Mouse (Mus musculus) liver, embryonic 16.5 days (tissue): ENCODE data around the gene Ptma. TPM values are rescaled to one million over a fixed set of nuclear protein-coding genes. Genes with fewer than 3 reads are reported as not detected.

ENCODE experiments used
- ATAC-seq: fragments of 200-750 bp; cut with Nextera tagmentation; 2 replicates; pipeline ENCODE4 v1.8.0; 2017; ENCODE audit warnings: low read depth, mild to moderate bottlenecking, moderate number of reproducible peaks, moderate library complexity
- H3K27ac ChIP-seq: fragments of 300-500 bp; sonication (generic); 2 replicates; pipeline ENCODE4 v1.5.1; 2014; ENCODE audit warnings: mild to moderate bottlenecking, low read length
- H3K27me3 ChIP-seq: fragments of 300-500 bp; sonication (generic); 2 replicates; pipeline ENCODE4 v1.6.1; 2014; ENCODE audit warnings: low read depth, low read length, mixed read lengths; ENCODE audit not compliant: control insufficient read depth, insufficient read depth
- H3K36me3 ChIP-seq: fragments of 300-500 bp; sonication (generic); 2 replicates; pipeline ENCODE4 v1.6.1; 2014; ENCODE audit warnings: mild to moderate bottlenecking; ENCODE audit not compliant: control insufficient read depth, insufficient read depth
- H3K4me1 ChIP-seq: fragments of 300-500 bp; sonication (generic); 2 replicates; pipeline ENCODE4 v1.6.1; 2014; ENCODE audit warnings: low read depth, low read length, mixed read lengths; ENCODE audit not compliant: control insufficient read depth
- H3K4me2 ChIP-seq: fragments of 300-500 bp; sonication (generic); 2 replicates; pipeline ENCODE4 v1.6.1; 2014; ENCODE audit warnings: low read depth, low read length, mixed read lengths
- H3K4me3 ChIP-seq: fragments of 300-500 bp; sonication (generic); 2 replicates; pipeline ENCODE4 v1.5.1; 2014; ENCODE audit warnings: low read depth, mild to moderate bottlenecking, low read length
- H3K9ac ChIP-seq: fragments of 300-500 bp; sonication (generic); 2 replicates; pipeline ENCODE4 v1.6.1; 2014; ENCODE audit warnings: low read depth, low read length
- H3K9me3 ChIP-seq: fragments of 300-500 bp; sonication (generic); replicated peaks from 2 replicates; pipeline ENCODE4 v1.6.1; 2016; ENCODE audit warnings: low read length; ENCODE audit not compliant: control insufficient read depth
- WGBS: fragments of 180-500 bp; shearing (Covaris S2); extraction: QIAGEN DNeasy Blood & Tissue Kit; methylation state at CpG from one replicate; pipeline ENCODE4 v1.1.7; 2014; ENCODE audit not compliant: insufficient replicate concordance; 5-methylcytosine and 5-hydroxymethylcytosine counted together
- polyA plus RNA-seq: library from polyadenylated mRNA; unstranded; fragments of >200 nt; fragmentation: Nextera tagmentation; extraction: Ambion mirVana; gene quantifications from 2 replicates; pipeline ENCODE4 v1.2.1, GENCODE M21; 2015

The Ptma gene
- polyA plus RNA-seq, 1 experiment from 2014 or later = 500 TPM

- 50% methylated on average over 2 of the region's 2 CpGs for WGBS
- no peak overlapping the region for H3K27ac ChIP-seq
- no peaks in the 10 kb centered on the region; the same call in 1 of the 2 replicates for H3K4me1 ChIP-seq
- no peaks in the 10 kb centered on the region for H3K9me3 ChIP-seq
- H3K27me3 ChIP-seq = no peaks in the 10 kb centered on the region
- H3K4me2 ChIP-seq = no peak overlapping the region
- no peak for ATAC-seq
- H3K36me3 ChIP-seq = no peaks in the 10 kb centered on the region
- no peak overlapping the region for H3K4me3 ChIP-seq
- no peak overlapping the region for H3K9ac ChIP-seq
Measured at GRCm38 (mm10) chr1:86571381-86571780, 44.9 kb downstream of the Ptma start.

DNA sequence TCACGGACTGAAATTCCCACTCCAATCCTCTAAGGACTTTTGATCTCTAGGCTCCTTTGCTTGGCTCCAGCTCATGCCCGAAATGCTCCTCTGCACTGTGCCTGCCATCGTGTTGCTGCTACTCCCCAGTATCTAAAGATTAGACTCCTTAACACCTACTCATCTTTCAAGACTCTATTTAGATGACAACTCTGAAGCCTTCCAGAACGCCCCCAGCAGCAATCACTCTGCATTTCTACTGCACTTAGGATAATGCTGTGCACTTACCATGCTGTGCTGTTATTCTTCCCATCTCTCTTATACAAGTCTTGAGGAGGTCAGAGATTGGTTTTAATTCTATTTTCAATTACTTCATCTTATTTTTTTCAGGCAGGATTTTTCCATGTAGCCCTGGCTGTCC lies 45.4 kb downstream of the Ptma start:
- Histone ChIP-seq H3K9me3 (no peaks in the 10 kb centered on the region), H3K27ac (no peak overlapping the region), H3K4me3 (no peak overlapping the region), H3K36me3 (no peaks in the 10 kb centered on the region), H3K9ac (no peak overlapping the region), H3K4me2 (no peak overlapping the region), H3K27me3 (no peaks in the 10 kb centered on the region), H3K4me1 (no peaks in the 10 kb centered on the region; the same call in 1 of the 2 replicates)
- ATAC-seq = no peak
- WGBS = 70% methylated on average over 4 of the region's 4 CpGs

Other genes with a start within 250 kb of the Ptma start
- 0.65 and 0.68 TPM in 2 replicates for gene B3gnt7, start 223.9 kb upstream of the Ptma start, polyA plus RNA-seq
- 175 and 188 TPM in 2 replicates for gene Ncl, start 167.3 kb upstream of the Ptma start, polyA plus RNA-seq
- gene Nmur1, start 100.5 kb upstream of the Ptma start, polyA plus RNA-seq = not detected in 2 replicates
- not detected in 2 replicates for gene Tex44, start 100.4 kb upstream of the Ptma start, polyA plus RNA-seq
- 20.2 and 21.7 TPM in 2 replicates for gene Pde6d, start 55.9 kb downstream of the Ptma start, polyA plus RNA-seq
- 11.6 and 11.8 TPM in 2 replicates for gene Cops7b, start 56.2 kb downstream of the Ptma start, polyA plus RNA-seq
- not detected in 2 replicates for gene Nppc, start 143.8 kb downstream of the Ptma start, polyA plus RNA-seq
- gene Dis3l2, start 177.1 kb downstream of the Ptma start, polyA plus RNA-seq = 8.6 and 9.2 TPM in 2 replicates